Mouse (Mus musculus): ENCODE data around the gene Defb22. TPM values are rescaled to one million over a fixed set of nuclear protein-coding genes. Genes with fewer than 3 reads are reported as not detected.
A peak's percentile ranks its signal among the peaks of the same experiment; 100 is the strongest.

Defb22 gene
- not detected for total RNA-seq (2021)
- long read RNA-seq: 0 reads

GRCm38 (mm10) chr2:152490038-152490437 lies at the start of gene Defb22:
TSS of gene Defb22 (minus strand) at chr2:152490138.
- no peak for DNase-seq (ENCODE audit: low spot score in 2 of 2)

- no peak for DNase-seq (ENCODE audit: low spot score in 2 of 2)
Observed at GRCm38 (mm10) chr2:152517981-152518380, 28.0 kb upstream of the Defb22 start, which contains the start of gene Defb28. TSS of gene Defb28 (plus strand) at chr2:152518255.

GRCm38 (mm10) chr2:152516084-152516483 lies 26.1 kb upstream of the Defb22 start:
- no peak for DNase-seq (ENCODE audit: low spot score in 2 of 2)

DNA sequence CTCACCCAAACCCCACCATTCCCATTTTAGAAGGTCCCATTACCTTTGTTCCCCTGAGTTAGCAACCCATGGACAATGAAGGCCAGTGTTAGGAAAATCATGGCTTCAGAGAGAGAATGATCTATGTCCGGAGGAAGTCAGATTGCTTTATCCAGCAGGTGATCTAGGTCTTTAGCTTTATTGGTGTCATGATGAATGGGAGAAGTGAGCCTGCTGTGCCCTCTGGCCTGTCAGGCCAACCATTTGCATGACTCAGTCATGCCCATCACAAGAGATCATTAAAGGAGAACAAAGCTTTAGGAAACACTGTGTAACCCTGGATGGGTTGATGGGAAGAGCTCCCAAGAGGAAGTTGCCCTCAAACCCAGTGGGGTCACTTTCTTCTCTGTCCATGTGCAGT lies 21.7 kb upstream of the Defb22 start, which contains the start of gene Defb26:
Gene Defb26, minus strand, starts transcription at position 101 of the 400 bp plus-strand sequence.
- DNase-seq (ENCODE audit: low spot score in 2 of 2): no peak

- no peak for DNase-seq (ENCODE audit: low spot score in 2 of 2)
Observed at GRCm38 (mm10) chr2:152503950-152504349, 14.0 kb upstream of the Defb22 start.

DNA sequence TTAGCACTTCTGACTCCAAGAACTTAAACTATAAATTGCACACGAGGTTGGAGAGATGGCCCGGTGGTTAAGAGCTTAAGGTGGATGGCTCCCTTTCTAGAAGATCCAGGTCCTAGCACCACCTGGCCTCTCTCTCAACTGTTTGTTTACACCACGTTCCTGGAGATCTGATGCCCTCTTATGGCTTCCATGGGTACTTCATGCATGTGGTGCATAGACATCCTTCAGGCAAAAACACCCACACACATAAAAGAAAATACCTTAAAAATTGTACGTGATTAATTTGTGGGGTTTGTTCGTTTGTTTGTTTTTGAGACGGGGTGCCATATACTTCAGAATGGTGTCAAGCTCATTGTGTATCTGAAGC lies 10.9 kb upstream of the Defb22 start:
- no peak for DNase-seq (ENCODE audit: low spot score in 2 of 2)

DNA sequence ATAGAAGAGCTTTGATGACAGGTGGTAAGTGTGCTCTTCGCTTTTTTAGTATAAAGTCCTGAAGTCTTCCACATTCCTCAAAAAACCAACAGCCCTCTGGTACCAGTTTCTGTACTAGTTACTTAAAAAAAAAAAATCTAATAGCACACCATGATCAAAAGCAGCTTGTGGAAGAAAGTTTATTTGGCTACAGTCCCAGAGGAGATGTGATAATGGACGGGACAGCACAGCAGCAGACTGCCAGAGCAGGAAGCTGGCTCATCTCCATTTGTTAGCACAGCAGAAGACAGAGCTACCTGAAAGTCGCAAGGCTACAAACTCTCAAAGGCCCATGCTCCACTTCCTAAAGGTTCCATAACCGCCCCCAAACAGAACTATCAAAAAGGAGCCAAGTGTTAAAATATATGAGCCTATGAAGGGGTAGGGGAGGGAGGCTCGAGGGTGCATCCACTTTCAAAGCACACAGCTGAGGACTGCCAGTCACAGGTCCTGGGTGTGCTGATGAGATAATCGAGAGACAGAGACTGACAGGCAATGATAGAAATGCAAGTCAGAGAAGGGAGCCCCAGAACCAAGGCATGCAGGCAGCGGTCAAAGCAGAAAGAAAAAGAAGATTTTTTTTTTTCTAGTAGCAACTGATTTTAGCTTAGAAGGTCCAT lies 10.4 kb upstream of the Defb22 start:
- no peak for DNase-seq (ENCODE audit: low spot score in 2 of 2)

- no peak for DNase-seq (ENCODE audit: low spot score in 2 of 2)
Observed at GRCm38 (mm10) chr2:152498020-152498419, 8.1 kb upstream of the Defb22 start.

- DNase-seq (ENCODE audit: low spot score in 2 of 2): no peak
Observed at GRCm38 (mm10) chr2:152493151-152493550, 3.2 kb upstream of the Defb22 start.

DNA sequence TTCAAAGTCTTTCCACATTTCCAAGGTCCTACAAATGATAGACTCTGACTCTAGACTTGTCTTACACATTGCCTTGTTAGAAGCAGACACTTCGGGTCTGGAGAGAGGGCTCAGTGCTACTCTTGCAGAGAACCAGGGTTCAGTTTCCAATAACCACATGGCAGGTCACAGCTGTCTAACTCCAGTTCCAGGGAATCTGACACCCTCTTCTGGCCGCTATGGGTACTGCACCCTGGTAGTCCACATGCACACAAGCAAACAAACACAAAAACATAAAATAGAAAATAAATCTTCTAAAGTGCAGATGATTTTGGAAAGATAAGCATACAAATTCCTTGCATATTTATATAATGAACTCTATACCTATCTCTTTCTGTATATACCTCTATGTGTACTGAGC lies 2.9 kb downstream of the Defb22 start:
- DNase-seq (ENCODE audit: low spot score in 2 of 2): no peak

DNA sequence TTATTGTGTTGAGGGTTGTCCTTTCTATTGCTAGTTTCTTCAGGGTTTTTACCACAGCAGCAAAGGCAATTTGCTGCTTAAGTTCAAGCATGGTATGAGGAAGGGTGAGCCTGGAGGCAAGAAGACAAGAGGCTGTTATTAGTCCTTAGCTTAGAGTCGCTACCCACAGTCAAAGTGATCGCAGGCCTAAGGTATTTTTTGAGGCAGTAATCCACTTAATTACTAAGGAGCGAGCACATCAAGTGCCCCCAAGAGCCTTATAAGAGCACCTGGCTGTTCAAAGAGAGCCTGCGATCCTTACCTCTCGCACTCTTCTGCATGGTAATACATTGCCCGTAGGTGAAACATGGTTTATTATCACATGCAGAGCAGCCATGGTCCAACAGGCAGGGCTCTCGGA lies 8.2 kb downstream of the Defb22 start:
- no peak for DNase-seq (ENCODE audit: low spot score in 2 of 2)

GRCm38 (mm10) chr2:152480881-152481280 lies 9.1 kb downstream of the Defb22 start:
- DNase-seq (ENCODE audit: low spot score in 2 of 2): no peak

GRCm38 (mm10) chr2:152476763-152477162 lies 13.2 kb downstream of the Defb22 start, which contains the start of gene Defb20:
TSS of gene Defb20 (plus strand) at chr2:152477063.
- no peak for DNase-seq (ENCODE audit: low spot score in 2 of 2)

- DNase-seq (ENCODE audit: low spot score in 2 of 2): peak in 1 of 2 experiments; percentile 7
Observed at GRCm38 (mm10) chr2:152472434-152472833, 17.5 kb downstream of the Defb22 start.

- DNase-seq (ENCODE audit: low spot score in 2 of 2): peak; percentile 51 to 85
Observed at GRCm38 (mm10) chr2:152470973-152471372, 19.0 kb downstream of the Defb22 start.

DNA sequence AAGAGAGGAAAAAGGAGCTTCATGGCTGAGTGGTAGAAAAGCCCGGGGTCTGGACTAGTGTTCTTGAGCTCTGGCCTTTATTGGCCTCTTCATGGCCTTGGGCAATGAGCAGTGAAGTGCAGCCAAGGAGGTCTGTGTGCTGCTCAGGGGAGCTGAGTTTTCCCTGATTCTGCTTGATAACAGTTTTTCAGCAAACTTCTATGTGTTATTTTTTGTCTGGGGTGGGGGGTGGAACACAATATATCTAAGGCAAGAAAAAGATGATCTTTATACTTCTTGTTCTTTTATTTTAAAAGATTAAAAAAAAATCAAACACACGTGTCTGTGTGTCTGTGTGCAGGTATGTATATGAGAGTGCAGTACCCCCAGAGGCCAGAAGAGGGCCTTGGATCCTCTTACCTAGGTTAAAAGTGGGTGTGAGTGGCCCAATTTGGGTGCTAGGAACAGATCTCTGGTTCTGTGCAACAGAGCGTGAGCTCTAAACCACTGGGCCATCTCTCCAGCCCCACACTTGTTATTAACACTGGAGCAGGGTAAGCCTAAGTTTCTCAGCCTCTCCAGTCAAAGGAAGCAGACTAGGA lies 25.3 kb downstream of the Defb22 start, which contains the start of gene Defb23:
Gene Defb23, minus strand, starts transcription at position 51 of the 581 bp plus-strand sequence.
- no peak for DNase-seq (ENCODE audit: low spot score in 2 of 2)

- DNase-seq (ENCODE audit: low spot score in 2 of 2): no peak
Observed at GRCm38 (mm10) chr2:152459241-152459640, 30.7 kb downstream of the Defb22 start.

DNA sequence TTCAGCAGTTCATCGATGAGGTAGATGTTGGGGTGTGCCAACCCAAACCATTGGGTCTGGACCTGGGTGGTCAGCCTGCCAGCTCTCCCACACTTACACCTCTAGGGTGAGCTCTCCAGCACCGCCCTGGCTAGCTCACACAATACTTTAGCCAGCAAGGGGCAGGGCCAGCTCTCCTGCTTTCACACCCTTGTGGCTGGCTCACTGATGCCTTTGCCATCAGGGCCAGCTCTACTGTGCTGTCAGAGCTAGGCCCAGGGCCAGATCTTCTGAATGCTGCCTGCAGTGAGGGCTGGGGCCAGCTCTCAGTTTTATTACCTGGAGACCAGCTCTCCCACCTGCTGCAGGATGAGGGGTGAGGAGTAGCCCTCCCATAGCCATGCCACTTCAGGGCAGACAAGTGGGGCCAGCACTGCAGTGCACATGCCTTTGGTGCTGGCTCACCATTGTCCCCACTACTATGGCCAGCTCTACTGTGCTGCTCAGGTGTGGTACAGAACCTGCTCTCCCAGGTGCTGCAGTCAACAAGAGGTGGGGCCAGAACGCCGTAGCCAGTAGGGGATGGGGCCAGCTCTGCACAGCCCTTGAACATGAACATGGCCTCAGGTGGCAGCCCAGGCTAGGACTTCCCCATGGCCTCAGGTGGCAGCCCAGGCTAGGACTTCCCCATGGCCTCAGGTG lies 37.7 kb downstream of the Defb22 start:
- no peak for DNase-seq (ENCODE audit: low spot score in 2 of 2)

GRCm38 (mm10) chr2:152450241-152450640 lies 39.7 kb downstream of the Defb22 start:
- DNase-seq (ENCODE audit: low spot score in 2 of 2): peak; percentile 23 to 79

- no peak for DNase-seq (ENCODE audit: low spot score in 2 of 2)
Observed at GRCm38 (mm10) chr2:152447461-152447860, 42.5 kb downstream of the Defb22 start.

- no peak for DNase-seq (ENCODE audit: low spot score in 2 of 2)
Observed at GRCm38 (mm10) chr2:152446642-152447041, 43.3 kb downstream of the Defb22 start.

GRCm38 (mm10) chr2:152443281-152443680 lies 46.7 kb downstream of the Defb22 start:
- peak; percentile 23 to 65 for DNase-seq (ENCODE audit: low spot score in 2 of 2)
